Mouse (Mus musculus) midbrain, embryonic 11.5 days (tissue): ENCODE results near the gene Myrip. TPM values are rescaled to one million over a fixed set of nuclear protein-coding genes. Genes with fewer than 3 reads are reported as not detected.
"Not testable (repeated sequence)": the region's sequence is repeated elsewhere in the genome, so short reads cannot be mapped to it uniquely, and the experiment has no call there.

ENCODE experiments used
- ATAC-seq: fragments of 200-750 bp; cut with Nextera tagmentation; 2 replicates; pipeline ENCODE4 v1.8.0; 2017; ENCODE audit warnings: moderate TSS enrichment, moderate library complexity; ENCODE audit not compliant: low FRiP score
- DNase-seq: peaks from one replicate; pipeline ENCODE4 v3.0.0; 2015; ENCODE audit warnings: low spot score; ENCODE audit errors: missing footprints
- H3K27ac ChIP-seq: fragments of 300-500 bp; sonication (generic); 2 replicates; pipeline ENCODE4 v1.5.1; 2014; ENCODE audit warnings: low read depth, low read length
- H3K27me3 ChIP-seq: fragments of 300-500 bp; sonication (generic); 2 replicates; pipeline ENCODE4 v1.6.1; 2014; ENCODE audit warnings: mild to moderate bottlenecking, low read length, moderate library complexity, mixed read lengths; ENCODE audit not compliant: control insufficient read depth, insufficient read depth
- H3K36me3 ChIP-seq: fragments of 300-500 bp; sonication (generic); 2 replicates; pipeline ENCODE4 v1.6.1; 2014; ENCODE audit warnings: mild to moderate bottlenecking, low read length, moderate library complexity, mixed read lengths; ENCODE audit not compliant: control insufficient read depth, insufficient read depth
- H3K4me1 ChIP-seq: fragments of 300-500 bp; sonication (generic); 2 replicates; pipeline ENCODE4 v1.6.1; 2014; ENCODE audit warnings: low read length; ENCODE audit not compliant: control insufficient read depth, insufficient read depth
- H3K4me2 ChIP-seq: fragments of 300-500 bp; sonication (generic); 2 replicates; pipeline ENCODE4 v1.6.1; 2014; ENCODE audit warnings: mild to moderate bottlenecking, moderate library complexity
- H3K4me3 ChIP-seq: fragments of 300-500 bp; sonication (generic); 2 replicates; pipeline ENCODE4 v1.5.1; 2014; ENCODE audit warnings: low read depth, low read length
- H3K9ac ChIP-seq: fragments of 300-500 bp; sonication (generic); 2 replicates; pipeline ENCODE4 v1.6.1; 2014; ENCODE audit warnings: low read length
- H3K9me3 ChIP-seq: fragments of 300-500 bp; sonication (generic); 2 replicates; pipeline ENCODE4 v1.6.1; 2016; ENCODE audit warnings: low read length; ENCODE audit not compliant: control insufficient read depth
- WGBS: fragments of 180-500 bp; shearing (Covaris S2); extraction: QIAGEN DNeasy Blood & Tissue Kit; methylation state at CpG from one replicate; pipeline ENCODE4 v1.1.7; 2014; 5-methylcytosine and 5-hydroxymethylcytosine counted together
- polyA plus RNA-seq: library from polyadenylated mRNA; unstranded; fragments of >200 nt; fragmentation: Nextera tagmentation; extraction: Ambion mirVana; gene quantifications from 2 replicates; pipeline ENCODE4 v1.2.1, GENCODE M21; 2014

Myrip gene
- polyA plus RNA-seq, 1 experiment from 2014 or later: 1.6 TPM

DNA sequence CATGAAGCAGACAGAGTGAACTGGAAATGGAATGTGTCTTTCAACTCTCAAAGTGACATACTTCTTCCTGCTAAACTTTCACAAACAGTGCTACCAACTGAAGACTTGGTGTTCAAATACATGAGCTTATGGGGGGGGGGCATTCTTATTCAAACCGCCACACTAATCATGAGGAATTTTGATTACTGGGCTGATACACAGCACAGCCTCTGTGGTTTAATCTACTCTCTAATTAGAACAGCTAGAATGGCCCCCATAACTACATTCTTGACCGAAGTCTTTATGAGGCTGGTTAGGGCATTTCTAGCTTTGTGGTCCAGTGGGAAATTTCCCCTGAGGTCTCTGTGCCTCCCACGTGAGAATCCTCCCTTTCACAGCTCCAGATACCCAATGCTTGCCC is 13.9 kb downstream of the Myrip start:
- no peaks in the 10 kb centered on the region for H3K27me3 ChIP-seq
- H3K4me1 ChIP-seq: no peaks in the 10 kb centered on the region
- no peak overlapping the region for H3K9ac ChIP-seq
- 75% methylated on average over 3 of the region's 3 CpGs for WGBS
- no peak overlapping the region for H3K27ac ChIP-seq
- no peaks in the 10 kb centered on the region for H3K36me3 ChIP-seq
- no peak overlapping the region for H3K4me2 ChIP-seq
- DNase-seq (no peak), ATAC-seq (no peak)
- H3K9me3 ChIP-seq: no peaks in the 10 kb centered on the region
- H3K4me3 ChIP-seq: no peak overlapping the region

DNA sequence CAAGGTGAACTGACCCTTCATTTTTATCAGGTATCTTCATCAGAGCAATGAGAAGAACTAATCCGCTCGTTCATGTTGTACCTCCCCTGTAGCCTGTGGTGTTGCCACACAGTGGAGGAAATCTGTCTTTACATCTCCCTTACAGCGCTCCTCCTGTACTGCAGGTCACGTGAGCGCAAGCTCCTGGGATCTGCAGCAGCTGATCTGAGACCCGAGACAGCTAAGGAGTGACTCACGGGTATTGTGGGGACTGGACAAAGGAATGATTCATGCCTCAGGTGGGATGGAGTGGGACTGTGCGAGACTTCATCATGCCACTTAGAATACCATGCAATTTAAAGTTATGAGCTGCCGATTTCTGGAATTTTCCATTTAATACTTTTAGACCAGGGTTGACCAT is 17.8 kb downstream of the Myrip start:
- Histone ChIP-seq H3K4me1 (no peaks in the 10 kb centered on the region), H3K9me3 (no peaks in the 10 kb centered on the region), H3K27ac (no peak overlapping the region), H3K27me3 (no peaks in the 10 kb centered on the region), H3K36me3 (no peaks in the 10 kb centered on the region), H3K4me3 (no peak overlapping the region), H3K4me2 (no peak overlapping the region), H3K9ac (no peak overlapping the region)
- ATAC-seq (no peak), DNase-seq (peak; percentile 57)
- 85% methylated on average over 9 of the region's 9 CpGs for WGBS

GRCm38 (mm10) chr9:120320573-120320972 is 19.3 kb downstream of the Myrip start:
- no peaks in the 10 kb centered on the region for H3K27me3 ChIP-seq
- no peak overlapping the region for H3K9ac ChIP-seq
- no peak overlapping the region for H3K4me3 ChIP-seq
- 76% methylated on average over 2 of the region's 2 CpGs for WGBS
- H3K9me3 ChIP-seq: no peaks in the 10 kb centered on the region
- DNase-seq (no peak), ATAC-seq (no peak)
- no peak overlapping the region for H3K4me2 ChIP-seq
- H3K36me3 ChIP-seq: no peaks in the 10 kb centered on the region
- H3K27ac ChIP-seq: no peak overlapping the region
- H3K4me1 ChIP-seq: no peaks in the 10 kb centered on the region

- Histone ChIP-seq H3K9ac (no peak overlapping the region), H3K9me3 (no peaks in the 10 kb centered on the region), H3K4me2 (no peak overlapping the region), H3K36me3 (no peaks in the 10 kb centered on the region), H3K4me1 (no peaks in the 10 kb centered on the region), H3K4me3 (no peak overlapping the region), H3K27ac (no peak overlapping the region), H3K27me3 (no peaks in the 10 kb centered on the region)
- ATAC-seq (no peak), DNase-seq (no peak)
- WGBS: 83% methylated on average over 15 of the region's 15 CpGs
Observed at GRCm38 (mm10) chr9:120322702-120323426, 21.6 kb downstream of the Myrip start.

- H3K36me3 ChIP-seq, H3K27me3 ChIP-seq, H3K27ac ChIP-seq, H3K4me1 ChIP-seq, DNase-seq, H3K9ac ChIP-seq, H3K4me2 ChIP-seq, H3K9me3 ChIP-seq, ATAC-seq, H3K4me3 ChIP-seq: not testable (repeated sequence)
- WGBS: 94% methylated on average over 3 of the region's 3 CpGs
Observed at GRCm38 (mm10) chr9:120331048-120331447, 29.7 kb downstream of the Myrip start.

DNA sequence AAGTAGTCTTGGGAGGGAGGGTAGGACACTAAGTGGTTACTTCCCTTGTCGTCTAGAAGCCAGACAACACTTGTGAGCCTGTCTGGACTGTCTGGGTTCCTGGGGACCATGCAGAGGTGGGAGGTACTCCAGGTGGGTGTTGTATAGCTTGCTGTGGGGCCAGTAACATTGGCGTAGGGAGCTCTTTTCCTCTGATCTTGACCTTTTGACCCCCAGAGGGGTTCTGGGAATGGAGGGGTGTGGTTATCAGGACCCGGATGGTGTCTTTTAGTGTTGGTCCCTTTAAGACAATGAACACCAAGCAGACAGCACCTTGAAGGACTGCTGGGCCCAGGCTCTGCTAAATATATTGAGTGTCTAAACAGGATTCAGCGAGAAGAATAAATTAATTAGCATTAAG is 36.9 kb downstream of the Myrip start:
- H3K4me3 ChIP-seq: no peak overlapping the region
- no peaks in the 10 kb centered on the region for H3K27me3 ChIP-seq
- ATAC-seq (no peak), DNase-seq (no peak)
- H3K9me3 ChIP-seq: no peaks in the 10 kb centered on the region
- H3K4me1 ChIP-seq: no peaks in the 10 kb centered on the region
- no peak overlapping the region for H3K27ac ChIP-seq
- no peak overlapping the region for H3K4me2 ChIP-seq
- H3K9ac ChIP-seq: no peak overlapping the region
- no peaks in the 10 kb centered on the region for H3K36me3 ChIP-seq
- WGBS: 53% methylated on average over 4 of the region's 4 CpGs

DNA sequence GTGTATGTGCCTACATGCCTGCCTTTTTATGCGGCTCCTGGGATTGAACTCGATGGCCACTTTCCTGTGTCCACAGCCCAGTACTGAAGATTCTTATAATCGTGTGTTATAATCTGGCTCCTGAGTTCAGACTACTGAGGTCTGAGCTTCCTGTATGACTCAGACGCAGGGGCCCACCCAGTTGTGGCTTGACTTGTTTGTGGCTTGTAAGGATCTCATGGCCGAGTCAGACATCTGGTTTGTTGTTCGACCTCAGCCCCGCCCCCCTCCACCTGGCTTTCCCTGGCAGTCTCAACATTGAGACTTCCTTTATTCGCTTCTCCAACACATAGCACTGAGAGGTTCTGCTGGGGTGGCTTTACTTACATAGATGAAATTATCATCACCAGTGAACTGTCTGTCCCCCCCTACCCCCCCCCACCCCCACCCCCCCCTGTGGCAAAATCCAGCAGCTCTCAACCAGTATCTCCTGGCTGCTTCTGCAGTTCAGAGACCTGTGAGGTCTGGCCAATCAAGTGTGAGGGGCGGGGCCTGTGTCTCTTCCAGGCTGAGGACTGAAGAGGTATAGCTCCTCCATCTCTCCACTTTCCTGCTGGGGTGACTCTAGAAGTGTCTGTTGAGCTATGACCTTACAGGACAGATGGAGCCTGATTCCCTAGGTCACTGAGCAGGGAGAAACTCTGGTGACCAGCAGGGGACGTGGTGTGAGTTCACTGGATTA is 38.8 kb downstream of the Myrip start:
- Histone ChIP-seq H3K36me3 (no peaks in the 10 kb centered on the region), H3K9ac (no peak overlapping the region), H3K4me1 (peaks cover 4% of the 10 kb centered on the region), H3K27me3 (no peaks in the 10 kb centered on the region), H3K9me3 (no peaks in the 10 kb centered on the region), H3K4me2 (no peak overlapping the region), H3K27ac (no peak overlapping the region), H3K4me3 (no peak overlapping the region)
- 84% methylated on average over 10 of the region's 10 CpGs for WGBS
- DNase-seq (no peak), ATAC-seq (no peak)

GRCm38 (mm10) chr9:120343123-120343790 is 41.9 kb downstream of the Myrip start:
- DNase-seq: no peak
- Histone ChIP-seq H3K4me3 (no peak overlapping the region), H3K4me2 (no peak overlapping the region), H3K9ac (no peak overlapping the region), H3K9me3 (no peaks in the 10 kb centered on the region), H3K4me1 (peaks cover 7% of the 10 kb centered on the region), H3K27ac (no peak overlapping the region), H3K36me3 (no peaks in the 10 kb centered on the region), H3K27me3 (no peaks in the 10 kb centered on the region)
- ATAC-seq: no peak
- 36% methylated on average over 4 of the region's 4 CpGs for WGBS

GRCm38 (mm10) chr9:120345651-120346151 is 44.4 kb downstream of the Myrip start:
- no peaks in the 10 kb centered on the region for H3K36me3 ChIP-seq
- no peak overlapping the region for H3K4me2 ChIP-seq
- WGBS: 35% methylated on average over 5 of the region's 5 CpGs
- ATAC-seq: peak; percentile 73
- H3K4me1 ChIP-seq: peaks cover 11% of the 10 kb centered on the region
- DNase-seq: no peak
- no peaks in the 10 kb centered on the region for H3K9me3 ChIP-seq
- H3K9ac ChIP-seq: no peak overlapping the region
- no peak overlapping the region for H3K4me3 ChIP-seq
- H3K27me3 ChIP-seq: no peaks in the 10 kb centered on the region
- H3K27ac ChIP-seq: peak overlapping the region; percentile 68
